Mouse (Mus musculus): ENCODE measurements around the gene Pcgf2. TPM values are rescaled to one million over a fixed set of nuclear protein-coding genes. Genes with fewer than 3 reads are reported as not detected.
"Not testable (repeated sequence)": the region's sequence is repeated elsewhere in the genome, so short reads cannot be mapped to it uniquely, and the experiment has no call there.

Pcgf2 gene
- polyA plus RNA-seq, 2 experiments, result 18.1 to 130 TPM

DNA sequence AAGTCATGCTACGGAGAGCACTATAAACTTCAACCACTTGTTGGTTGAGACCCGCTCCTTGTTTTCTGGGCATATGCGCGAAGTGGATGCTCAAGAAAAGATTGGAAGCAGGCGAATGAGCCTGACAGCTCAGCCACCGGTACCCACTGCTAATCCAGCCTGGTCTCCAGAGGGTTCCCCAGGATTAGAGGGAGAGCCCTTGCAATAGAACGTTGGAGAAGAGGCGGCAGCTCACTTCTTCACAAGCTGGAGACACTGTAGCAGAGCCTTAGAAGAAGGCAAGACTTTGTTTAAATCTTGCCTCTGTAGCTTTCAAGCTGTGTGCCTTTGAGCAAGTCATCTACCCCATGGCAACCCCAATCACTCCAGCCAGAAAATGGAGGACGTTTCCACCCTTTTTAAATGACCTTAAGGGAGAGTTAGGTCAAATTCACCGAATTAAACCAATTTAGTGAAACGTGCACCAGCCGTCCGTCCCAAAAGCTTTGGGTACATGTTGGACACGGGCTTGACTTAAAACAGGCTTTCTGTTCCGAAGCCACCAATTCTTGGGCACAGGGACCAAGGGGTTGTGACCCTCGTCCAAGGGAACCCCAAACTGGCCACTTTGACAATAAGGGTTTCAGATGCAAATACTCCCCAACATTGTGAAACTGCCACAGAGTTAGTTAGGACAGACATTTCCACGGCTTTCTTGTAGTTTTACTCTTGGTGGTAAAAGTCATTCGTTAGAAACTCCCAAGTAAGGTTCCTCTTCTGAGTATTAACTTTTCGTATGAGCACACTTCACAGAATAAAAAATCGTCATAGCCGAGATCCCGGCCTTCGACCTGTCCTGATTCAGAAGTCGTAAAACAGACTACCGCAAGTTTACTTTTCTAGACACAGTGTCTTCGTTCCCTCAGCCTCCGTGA, 39.3 kb downstream of the Pcgf2 start:
- H3K36me3 ChIP-seq (ENCODE audit: control insufficient read depth, insufficient read depth, low read length), result peaks cover 9% of the 10 kb centered on the region
- no peak overlapping the region for H3K27ac ChIP-seq (replicated peaks; ENCODE audit: low read depth, low read length)
- 3% methylated on average over 27 of the region's 27 CpGs for WGBS
- peaks cover 27% of the 10 kb centered on the region for H3K4me1 ChIP-seq (ENCODE audit: control insufficient read depth, insufficient read depth, low read length)
- no peaks in the 10 kb centered on the region for H3K9me3 ChIP-seq (ENCODE audit: control insufficient read depth, low read length)
- no peak for ATAC-seq (ENCODE audit: low FRiP score, low read depth)
- no peak for TF ChIP-seq POLR2A (IDR thresholded peaks at IDR 0.05; ENCODE audit: borderline replicate concordance, extremely low read depth, insufficient read depth, insufficient read length)
- H3K4me2 ChIP-seq (replicated peaks; ENCODE audit: low read depth, low read length, severe bottlenecking), result peak overlapping the region; percentile 63
- 0 out of 2 replicates have a peak overlapping the region, but pooled peaks have one; percentile 84 for H3K9ac ChIP-seq (ENCODE audit: low read depth, low read length, severe bottlenecking)
- peak overlapping the region; percentile 85 for H3K4me3 ChIP-seq (replicated peaks; ENCODE audit: low read length)
- peaks cover 17% of the 10 kb centered on the region for H3K27me3 ChIP-seq (ENCODE audit: control insufficient read depth, insufficient read depth, low read length)
- no peak for DNase-seq (ENCODE audit: low spot score)

DNA sequence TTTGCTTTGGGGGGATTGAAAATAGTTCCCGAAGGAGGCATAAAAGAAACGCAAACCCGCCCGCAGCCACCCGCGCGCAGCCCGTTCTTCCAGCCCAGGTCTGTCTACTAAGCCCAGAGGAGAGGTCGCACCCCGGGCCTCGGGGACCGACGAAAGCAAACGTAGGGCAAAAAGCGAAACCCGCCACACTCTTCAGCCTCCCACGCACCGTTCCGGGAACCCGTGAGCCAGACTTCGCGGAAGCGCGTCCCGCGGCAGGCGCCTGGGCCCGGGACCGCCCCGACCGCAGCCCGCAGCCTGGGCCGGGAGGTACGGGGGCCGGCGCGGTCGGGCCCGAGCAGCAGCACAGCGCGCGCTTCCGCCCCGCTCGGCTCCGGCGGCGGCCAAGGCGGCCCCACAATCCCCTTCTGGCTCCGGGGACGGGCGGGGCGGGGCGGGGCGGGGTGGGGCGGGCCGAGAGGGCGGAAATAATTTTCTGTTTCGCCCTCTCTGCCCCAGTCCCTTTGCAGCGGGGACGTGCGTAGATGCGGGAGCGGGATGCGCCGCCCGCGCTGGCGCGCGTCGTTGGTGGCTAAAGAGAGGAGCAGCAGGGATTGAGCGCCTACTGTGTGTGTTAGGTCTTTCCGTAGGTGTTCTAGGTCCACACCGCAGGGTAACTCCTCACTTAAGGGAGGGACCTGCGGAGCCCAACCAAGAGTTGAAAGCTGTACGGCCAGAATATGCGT, 40.1 kb downstream of the Pcgf2 start:
- 0 out of 2 replicates have a peak, but pooled peaks cover under 1% of the 10 kb centered on the region for H3K36me3 ChIP-seq (ENCODE audit: control insufficient read depth, insufficient read depth, low read length)
- no peak for TF ChIP-seq POLR2A (IDR thresholded peaks at IDR 0.05; ENCODE audit: borderline replicate concordance, extremely low read depth, insufficient read depth, insufficient read length)
- peak overlapping the region; percentile 74 for H3K4me3 ChIP-seq (replicated peaks; ENCODE audit: low read length)
- DNase-seq (ENCODE audit: low spot score), result peak; percentile 69
- no peaks in the 10 kb centered on the region for H3K9me3 ChIP-seq (ENCODE audit: control insufficient read depth, low read length)
- ATAC-seq (ENCODE audit: low FRiP score, low read depth), result peak; percentile 82
- WGBS, result under 1% methylated on average over 62 of the region's 78 CpGs
- H3K9ac ChIP-seq (ENCODE audit: low read depth, low read length, severe bottlenecking), result peak overlapping the region; percentile 84
- peaks cover 27% of the 10 kb centered on the region for H3K4me1 ChIP-seq (ENCODE audit: control insufficient read depth, insufficient read depth, low read length)
- peaks cover 17% of the 10 kb centered on the region for H3K27me3 ChIP-seq (ENCODE audit: control insufficient read depth, insufficient read depth, low read length)
- peak overlapping the region; percentile 63 for H3K27ac ChIP-seq (replicated peaks; ENCODE audit: low read depth, low read length)
- peak overlapping the region; percentile 63 for H3K4me2 ChIP-seq (replicated peaks; ENCODE audit: low read depth, low read length, severe bottlenecking)

DNA sequence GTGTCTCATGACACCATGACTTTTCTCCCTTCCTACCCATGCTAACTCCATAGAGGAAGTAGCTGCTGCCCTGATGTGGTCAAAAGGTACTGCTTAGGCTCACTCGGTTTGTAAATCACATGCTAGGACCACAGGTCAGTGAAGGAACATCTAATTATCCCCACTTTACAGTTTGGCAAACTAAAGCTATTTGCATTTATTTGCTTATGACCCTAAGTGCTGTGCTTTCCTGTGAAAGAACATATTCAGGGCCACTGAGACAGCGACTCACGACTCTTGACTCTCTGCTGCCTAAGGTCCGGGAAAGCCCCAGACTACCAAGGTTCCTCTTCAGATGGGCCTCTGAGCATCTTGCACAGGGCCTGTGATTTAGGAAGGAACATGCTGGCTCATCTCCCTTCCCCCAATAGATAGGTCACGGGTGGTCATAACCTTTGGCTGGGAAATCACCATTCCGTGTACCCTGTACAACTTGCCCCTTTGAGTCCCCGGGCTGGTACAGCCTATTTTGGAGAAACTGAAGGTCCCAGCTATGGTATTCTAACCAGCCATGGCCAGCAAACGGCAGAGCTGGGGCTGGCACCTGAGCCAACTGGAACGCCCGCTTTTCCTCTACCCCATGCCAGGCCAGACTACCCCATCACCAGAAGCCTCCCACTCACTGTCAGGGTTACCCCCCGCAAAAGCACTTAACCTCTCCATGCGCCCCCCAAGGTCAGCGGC, 40.9 kb downstream of the Pcgf2 start:
- Histone ChIP-seq H3K9me3 (ENCODE audit: control insufficient read depth, low read length) (no peaks in the 10 kb centered on the region), H3K9ac (ENCODE audit: low read depth, low read length, severe bottlenecking) (peak overlapping the region; percentile 84), H3K27ac (replicated peaks; ENCODE audit: low read depth, low read length) (peak overlapping the region; percentile 63), H3K4me1 (ENCODE audit: control insufficient read depth, insufficient read depth, low read length) (peaks cover 23% of the 10 kb centered on the region), H3K27me3 (ENCODE audit: control insufficient read depth, insufficient read depth, low read length) (peaks cover 17% of the 10 kb centered on the region), H3K36me3 (ENCODE audit: control insufficient read depth, insufficient read depth, low read length) (no peaks in the 10 kb centered on the region), H3K4me3 (replicated peaks; ENCODE audit: low read length) (peak overlapping the region; percentile 74), H3K4me2 (replicated peaks; ENCODE audit: low read depth, low read length, severe bottlenecking) (peak overlapping the region; percentile 63)
- TF ChIP-seq POLR2A (IDR thresholded peaks at IDR 0.05; ENCODE audit: borderline replicate concordance, extremely low read depth, insufficient read depth, insufficient read length), result no peak
- ATAC-seq (ENCODE audit: low FRiP score, low read depth) (no peak), DNase-seq (ENCODE audit: low spot score) (no peak)
- WGBS, result 10% methylated on average over 13 of the region's 13 CpGs

DNA sequence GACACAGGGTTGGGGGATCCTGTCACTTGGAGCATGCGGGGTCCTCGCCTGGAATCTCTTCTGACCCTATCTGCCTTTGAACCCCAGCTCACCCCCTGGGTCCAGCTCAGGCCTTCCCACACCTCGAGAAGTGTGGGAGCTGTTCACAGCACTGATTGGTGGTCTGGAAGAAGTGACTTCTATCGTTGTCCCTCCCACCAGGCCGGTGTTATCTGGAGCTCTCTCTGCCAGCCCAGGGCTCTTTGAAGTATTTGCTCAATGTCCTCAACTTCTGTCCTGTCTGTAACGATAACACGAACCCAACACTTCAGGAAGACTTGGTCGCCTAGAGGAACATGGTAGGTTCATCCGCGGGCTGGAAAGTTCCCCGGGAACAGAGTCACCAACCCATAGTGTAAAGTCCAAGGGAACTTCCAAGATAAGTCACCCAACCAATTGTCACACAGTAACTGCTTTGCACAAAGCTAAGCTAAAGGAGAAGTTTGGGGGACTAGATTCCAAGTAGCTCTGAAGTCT, 41.5 kb downstream of the Pcgf2 start:
- ATAC-seq (ENCODE audit: low FRiP score, low read depth), result no peak
- no peaks in the 10 kb centered on the region for H3K36me3 ChIP-seq (ENCODE audit: control insufficient read depth, insufficient read depth, low read length)
- 57% methylated on average over 11 of the region's 11 CpGs for WGBS
- peaks cover 17% of the 10 kb centered on the region for H3K27me3 ChIP-seq (ENCODE audit: control insufficient read depth, insufficient read depth, low read length)
- H3K9ac ChIP-seq (ENCODE audit: low read depth, low read length, severe bottlenecking), result no peak overlapping the region
- peaks cover 23% of the 10 kb centered on the region for H3K4me1 ChIP-seq (ENCODE audit: control insufficient read depth, insufficient read depth, low read length)
- no peak for DNase-seq (ENCODE audit: low spot score)
- no peak for TF ChIP-seq POLR2A (IDR thresholded peaks at IDR 0.05; ENCODE audit: borderline replicate concordance, extremely low read depth, insufficient read depth, insufficient read length)
- no peak overlapping the region for H3K4me3 ChIP-seq (replicated peaks; ENCODE audit: low read length)
- H3K4me2 ChIP-seq (replicated peaks; ENCODE audit: low read depth, low read length, severe bottlenecking), result peak overlapping the region; percentile 63
- H3K27ac ChIP-seq (replicated peaks; ENCODE audit: low read depth, low read length), result no peak overlapping the region
- no peaks in the 10 kb centered on the region for H3K9me3 ChIP-seq (ENCODE audit: control insufficient read depth, low read length)

DNA sequence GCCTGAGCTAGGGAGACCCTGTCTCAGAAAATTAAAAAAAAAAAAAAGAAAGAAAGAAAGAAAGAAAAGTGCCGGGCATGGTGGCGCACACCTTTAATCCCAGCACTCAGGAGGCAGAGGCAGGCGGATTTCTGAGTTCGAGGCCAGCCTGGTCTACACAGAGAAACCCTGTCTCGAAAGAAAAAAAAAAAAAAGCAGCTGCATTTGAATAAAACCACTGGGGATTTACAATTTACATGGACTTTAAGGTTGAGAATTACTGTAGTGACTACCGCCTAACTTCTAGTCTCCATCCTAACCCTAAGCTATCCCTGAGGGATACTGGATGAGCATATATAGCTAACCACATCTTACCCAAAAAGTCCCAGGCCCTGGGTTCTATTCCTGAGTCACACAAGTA, 42.3 kb downstream of the Pcgf2 start:
- ATAC-seq (ENCODE audit: low FRiP score, low read depth); H3K27ac ChIP-seq (replicated peaks; ENCODE audit: low read depth, low read length): not testable (repeated sequence)
- WGBS, result 91% methylated on average over 6 of the region's 6 CpGs

More for the DNA sequence above, 42.3 kb downstream of the Pcgf2 start:
- not testable (repeated sequence) for H3K36me3 ChIP-seq (ENCODE audit: control insufficient read depth, insufficient read depth, low read length); H3K4me2 ChIP-seq (replicated peaks; ENCODE audit: low read depth, low read length, severe bottlenecking); H3K9ac ChIP-seq (ENCODE audit: low read depth, low read length, severe bottlenecking); H3K9me3 ChIP-seq (ENCODE audit: control insufficient read depth, low read length); DNase-seq (ENCODE audit: low spot score); H3K4me3 ChIP-seq (replicated peaks; ENCODE audit: low read length)
- H3K27me3 ChIP-seq (ENCODE audit: control insufficient read depth, insufficient read depth, low read length), result peaks cover 17% of the 10 kb centered on the region
- H3K4me1 ChIP-seq (ENCODE audit: control insufficient read depth, insufficient read depth, low read length), result peaks cover 23% of the 10 kb centered on the region
